Mouse (Mus musculus) lung, embryonic 14.5 days (tissue): ENCODE measurements around the gene Hnf1a. TPM values are rescaled to one million over a fixed set of nuclear protein-coding genes. Genes with fewer than 3 reads are reported as not detected.

Experiments used
- ATAC-seq: fragments of 200-750 bp; cut with Nextera tagmentation; 2 replicates; pipeline ENCODE4 v1.8.0; 2017; ENCODE audit warnings: mild to moderate bottlenecking, moderate TSS enrichment, moderate library complexity; ENCODE audit not compliant: insufficient read depth
- DNase-seq: peaks from one replicate; pipeline ENCODE4 v3.0.0-alpha.2; 2015
- H3K27ac ChIP-seq: fragments of 300-500 bp; sonication (generic); 2 replicates; pipeline ENCODE4 v1.5.1; 2014; ENCODE audit warnings: low read depth, mild to moderate bottlenecking, moderate library complexity
- H3K27me3 ChIP-seq: fragments of 300-500 bp; sonication (generic); 2 replicates; pipeline ENCODE4 v1.6.1; 2014; ENCODE audit warnings: low read length, control low read depth; ENCODE audit not compliant: insufficient read depth
- H3K36me3 ChIP-seq: fragments of 300-500 bp; sonication (generic); 2 replicates; pipeline ENCODE4 v1.6.1; 2014; ENCODE audit warnings: control low read depth; ENCODE audit not compliant: insufficient read depth
- H3K4me1 ChIP-seq: fragments of 300-500 bp; sonication (generic); 2 replicates; pipeline ENCODE4 v1.6.1; 2014; ENCODE audit warnings: antibody characterized with exemption, control low read depth; ENCODE audit not compliant: insufficient read depth
- H3K4me2 ChIP-seq: fragments of 300-500 bp; sonication (generic); 2 replicates; pipeline ENCODE4 v1.6.1; 2014; ENCODE audit warnings: mild to moderate bottlenecking
- H3K4me3 ChIP-seq: fragments of 300-500 bp; sonication (generic); 2 replicates; pipeline ENCODE4 v1.5.1; 2014; ENCODE audit warnings: low read depth, low read length
- H3K9ac ChIP-seq: fragments of 300-500 bp; sonication (generic); 2 replicates; pipeline ENCODE4 v1.6.1; 2014
- H3K9me3 ChIP-seq: fragments of 300-500 bp; sonication (generic); 2 replicates; pipeline ENCODE4 v1.6.1; 2016; ENCODE audit warnings: low read depth, low read length, control low read depth
- CTCF ChIP-seq: IDR thresholded peaks from 2 replicates; pipeline ENCODE4 v1.5.1; 2016; ENCODE audit warnings: antibody characterized with exemption, low read depth
- WGBS: fragments of 180-500 bp; shearing (Covaris S2); extraction: QIAGEN DNeasy Blood & Tissue Kit; methylation state at CpG from one replicate; pipeline ENCODE4 v1.1.7; 2014; 5-methylcytosine and 5-hydroxymethylcytosine counted together
- polyA plus RNA-seq: library from polyadenylated mRNA; unstranded; fragments of >200 nt; fragmentation: Nextera tagmentation; extraction: Ambion mirVana; gene quantifications from 2 replicates; pipeline ENCODE4 v1.2.1, GENCODE M21; 2014

Hnf1a gene
- polyA plus RNA-seq, 1 experiment from 2014 or later: not detected

DNA sequence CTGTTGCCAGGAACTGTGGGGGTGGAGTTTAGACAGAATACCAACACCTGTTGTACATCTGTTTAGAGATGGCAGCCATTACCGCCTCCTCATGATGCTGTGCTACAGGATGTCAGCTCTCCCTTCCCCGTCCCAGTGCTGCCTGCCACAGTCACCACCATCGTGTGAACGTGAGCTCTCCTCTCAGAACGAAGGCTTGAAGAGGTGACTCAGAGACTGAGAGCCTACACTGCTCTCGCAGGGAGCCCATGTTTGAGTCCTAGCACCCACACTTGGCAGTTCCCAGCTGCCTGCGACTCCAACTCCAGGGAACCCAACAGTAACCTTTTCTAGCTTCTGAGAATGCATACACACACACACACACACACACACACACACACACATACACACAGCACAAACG is 56.0 kb downstream of the Hnf1a start:
- 45% methylated on average over 8 of the region's 8 CpGs for WGBS
- Histone ChIP-seq H3K4me3 (no peak overlapping the region), H3K27ac (no peak overlapping the region), H3K27me3 (no peaks in the 10 kb centered on the region), H3K4me1 (no peaks in the 10 kb centered on the region), H3K9me3 (no peaks in the 10 kb centered on the region), H3K36me3 (no peaks in the 10 kb centered on the region), H3K4me2 (no peak overlapping the region), H3K9ac (no peak overlapping the region)
- DNase-seq (no peak), ATAC-seq (no peak)
- TF ChIP-seq CTCF: no peak

DNA sequence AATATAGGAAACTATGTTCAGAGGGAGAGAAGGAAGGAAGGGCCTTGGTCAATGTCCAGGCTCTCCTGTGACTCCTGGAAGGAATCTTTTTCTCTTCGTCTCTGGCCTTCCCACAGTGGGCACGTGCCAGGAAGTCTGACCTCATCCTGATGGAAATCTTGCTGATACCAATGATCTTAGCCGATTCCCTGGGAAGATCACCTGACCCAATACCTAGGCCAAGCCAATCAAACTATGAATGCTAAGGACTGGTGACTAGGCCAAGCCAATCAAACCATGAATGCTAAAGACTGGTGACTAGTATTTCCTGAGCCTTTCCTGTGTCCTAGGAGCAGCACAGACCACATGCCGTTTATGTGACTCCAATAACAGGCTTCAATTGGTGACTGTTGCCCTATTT is 57.2 kb downstream of the Hnf1a start:
- Histone ChIP-seq H3K4me1 (no peaks in the 10 kb centered on the region), H3K36me3 (no peaks in the 10 kb centered on the region), H3K27me3 (no peaks in the 10 kb centered on the region), H3K4me2 (no peak overlapping the region), H3K9ac (no peak overlapping the region), H3K27ac (no peak overlapping the region), H3K9me3 (no peaks in the 10 kb centered on the region), H3K4me3 (no peak overlapping the region)
- 71% methylated on average over 4 of the region's 4 CpGs for WGBS
- ATAC-seq: no peak
- DNase-seq: no peak
- TF ChIP-seq CTCF: no peak

DNA sequence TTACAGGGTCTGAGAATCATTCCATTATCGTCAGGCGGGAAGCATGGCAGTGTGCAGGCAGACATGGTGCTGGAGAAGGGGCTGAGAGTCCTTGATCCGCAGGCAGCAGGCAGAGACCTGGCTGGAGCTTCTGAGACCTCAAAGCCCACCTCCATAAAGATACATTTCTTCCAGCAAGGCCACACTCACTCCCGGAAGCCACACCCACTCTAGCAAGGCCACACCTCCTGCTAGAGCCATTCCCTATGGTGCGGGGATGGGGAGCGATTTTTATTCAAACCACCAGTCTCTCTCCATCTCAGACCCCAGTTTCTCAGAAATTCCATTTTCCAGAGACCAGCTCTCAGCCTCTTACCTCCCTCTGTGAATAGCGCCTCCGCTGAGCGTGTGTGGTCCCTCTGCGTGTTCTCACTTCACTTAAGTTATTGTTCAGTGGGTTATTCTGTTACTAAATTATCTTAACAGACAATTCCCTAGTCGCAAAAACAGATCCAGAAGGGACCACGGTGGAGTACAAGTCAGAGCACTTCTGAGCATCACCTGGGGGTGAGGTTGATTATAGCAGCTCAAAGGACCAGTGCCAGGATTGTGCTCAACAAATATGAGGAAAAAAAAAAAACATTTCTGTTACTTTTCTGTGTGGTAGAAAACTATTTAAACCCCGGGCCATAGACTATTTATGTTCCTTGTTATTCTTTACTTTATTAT is 62.1 kb downstream of the Hnf1a start:
- H3K4me2 ChIP-seq: 0 out of 2 replicates have a peak overlapping the region, but pooled peaks have one; percentile 20

DNA sequence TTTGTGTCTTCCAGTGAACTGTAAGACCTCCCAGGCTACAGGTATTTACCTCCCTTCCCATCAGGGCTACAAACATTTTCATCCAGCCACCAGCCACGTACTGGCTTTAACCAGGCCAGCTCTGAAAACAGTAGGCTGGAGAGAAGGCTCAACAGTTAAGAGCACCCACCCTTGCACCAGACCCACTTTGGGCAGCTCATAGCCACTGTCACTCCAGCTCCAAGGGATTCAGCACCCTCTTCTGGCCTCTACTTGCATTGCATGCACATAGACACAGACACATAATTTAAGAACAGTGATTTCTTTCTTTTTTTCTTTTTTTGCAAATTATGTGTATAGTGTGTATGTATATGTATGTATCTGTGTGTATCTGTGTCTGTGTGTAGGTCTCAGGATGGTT is 68.5 kb downstream of the Hnf1a start:
- ATAC-seq (no peak), DNase-seq (peak; percentile 75)
- 17% methylated on average over 1 of the region's 1 CpGs for WGBS
- Histone ChIP-seq H3K36me3 (no peaks in the 10 kb centered on the region), H3K27ac (no peak overlapping the region), H3K4me3 (no peak overlapping the region), H3K9ac (no peak overlapping the region), H3K4me1 (no peaks in the 10 kb centered on the region), H3K9me3 (no peaks in the 10 kb centered on the region), H3K27me3 (no peaks in the 10 kb centered on the region), H3K4me2 (no peak overlapping the region)
- TF ChIP-seq CTCF: peak; percentile 77

More for the DNA sequence above, 62.1 kb downstream of the Hnf1a start:
- Histone ChIP-seq H3K4me1 (no peaks in the 10 kb centered on the region), H3K36me3 (no peaks in the 10 kb centered on the region), H3K9me3 (no peaks in the 10 kb centered on the region), H3K27ac (no peak overlapping the region), H3K27me3 (no peaks in the 10 kb centered on the region), H3K4me3 (no peak overlapping the region), H3K9ac (no peak overlapping the region)
- no peak for DNase-seq
- no peak for ATAC-seq
- WGBS: 48% methylated on average over 13 of the region's 13 CpGs
- TF ChIP-seq CTCF: no peak

Other genes with a start within 250 kb of the Hnf1a start
- gene Ankrd13a, start 196.4 kb downstream of the Hnf1a start, polyA plus RNA-seq: 83.2 and 86.4 TPM in 2 replicates
- 45.9 and 51.8 TPM in 2 replicates for gene Git2, start 195.6 kb downstream of the Hnf1a start, polyA plus RNA-seq
- gene 1500011B03Rik, start 147.6 kb downstream of the Hnf1a start, polyA plus RNA-seq: 86.4 and 88.6 TPM in 2 replicates
- gene 4930519G04Rik, start 117.4 kb downstream of the Hnf1a start, polyA plus RNA-seq: not detected in 2 replicates
- gene Gm9936, start 112.4 kb downstream of the Hnf1a start, polyA plus RNA-seq: 0.18 TPM in 1 of 2 replicates, not detected in the other
- 2.8 and 4.5 TPM in 2 replicates for gene Oasl2, start 74.2 kb downstream of the Hnf1a start, polyA plus RNA-seq
- gene Oasl1, start 47.9 kb downstream of the Hnf1a start, polyA plus RNA-seq: 0.50 TPM in 2 replicates
- 44.3 and 50.6 TPM in 2 replicates for gene 2210016L21Rik, start 28.9 kb downstream of the Hnf1a start, polyA plus RNA-seq
- gene Sppl3, start 40.0 kb upstream of the Hnf1a start, polyA plus RNA-seq: 32.8 and 39.6 TPM in 2 replicates
- 36.4 and 36.5 TPM in 2 replicates for gene Gm10401, start 127.2 kb upstream of the Hnf1a start, polyA plus RNA-seq
- gene Acads, start 148.3 kb upstream of the Hnf1a start, polyA plus RNA-seq: 43.8 and 46.9 TPM in 2 replicates
- gene Unc119b, start 163.9 kb upstream of the Hnf1a start, polyA plus RNA-seq: 41.9 and 45.4 TPM in 2 replicates
- gene Mlec, start 187.1 kb upstream of the Hnf1a start, polyA plus RNA-seq: 72.4 and 81.1 TPM in 2 replicates
- gene Cabp1, start 223.3 kb upstream of the Hnf1a start, polyA plus RNA-seq: 2.4 and 2.6 TPM in 2 replicates